Mouse (Mus musculus): Measurements from ENCODE around the gene Duoxa2. TPM values are rescaled to one million over a fixed set of nuclear protein-coding genes. Genes with fewer than 3 reads are reported as not detected.

The Duoxa2 gene
- polyA plus RNA-seq, 1 experiment from 2014 or later = 0.83 TPM

- H3K4me2 ChIP-seq (replicated peaks; ENCODE audit: low read depth) = peak overlapping the region; percentile 57
- WGBS = 10% methylated on average over 14 of the region's 14 CpGs
- peak overlapping the region; percentile 15 for H3K4me3 ChIP-seq (ENCODE audit: low read depth, low read length)
- H3K9me3 ChIP-seq (ENCODE audit: control insufficient read depth) = no peaks in the 10 kb centered on the region
- H3K4me1 ChIP-seq (replicated peaks; ENCODE audit: control insufficient read depth, insufficient read depth, low read length) = peaks cover 29% of the 10 kb centered on the region
- TF ChIP-seq CTCF (IDR thresholded peaks at IDR 0.05; ENCODE audit: low read depth) = no peak
- H3K9ac ChIP-seq (ENCODE audit: low read depth, low read length) = no peak overlapping the region
- ATAC-seq = no peak
- peaks cover 73% of the 10 kb centered on the region for H3K27me3 ChIP-seq (replicated peaks; ENCODE audit: control insufficient read depth, insufficient read depth, low read length)
- H3K36me3 ChIP-seq (ENCODE audit: control insufficient read depth, insufficient read depth) = no peaks in the 10 kb centered on the region
- no peak overlapping the region for H3K27ac ChIP-seq (ENCODE audit: low read depth, low read length)
Measured at GRCm38 (mm10) chr2:122300656-122301020, 1.9 kb downstream of the Duoxa2 start.

DNA sequence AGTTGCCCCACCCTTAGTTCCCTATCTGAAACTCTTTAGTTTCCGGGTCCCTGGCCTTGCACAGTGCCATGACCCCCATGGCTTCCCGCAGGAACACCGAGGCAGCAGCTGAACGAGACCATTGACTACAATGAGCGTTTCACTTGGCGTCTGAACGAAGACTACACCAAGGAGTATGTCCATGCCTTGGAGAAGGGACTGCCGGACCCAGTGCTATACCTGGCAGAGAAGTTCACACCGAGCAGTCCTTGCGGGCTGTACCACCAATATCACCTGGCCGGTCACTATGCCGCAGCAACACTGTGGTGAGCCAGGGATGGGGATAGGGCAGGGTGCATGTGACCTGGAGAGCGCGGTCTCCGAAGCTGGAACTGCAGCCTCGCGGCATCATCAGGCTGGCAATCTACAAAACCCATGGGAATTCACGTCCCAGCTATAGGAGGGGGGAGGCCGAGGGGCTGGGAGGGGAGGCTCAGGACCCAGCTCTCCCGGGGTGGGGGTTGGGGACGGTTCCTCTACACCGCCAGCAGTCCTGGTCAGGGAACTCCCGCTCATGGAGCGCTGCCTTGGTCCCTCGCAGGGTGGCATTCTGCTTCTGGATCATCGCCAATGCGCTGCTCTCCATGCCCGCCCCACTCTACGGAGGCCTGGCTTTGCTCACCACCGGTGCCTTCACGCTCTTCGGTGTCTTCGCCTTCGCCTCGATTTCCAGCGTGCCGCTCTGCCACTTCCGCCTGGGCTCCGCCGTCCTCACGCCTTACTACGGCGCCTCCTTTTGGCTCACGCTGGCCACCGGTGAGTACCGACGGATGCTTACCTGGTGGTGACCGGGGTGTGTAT lies 2.6 kb downstream of the Duoxa2 start:
- peak; percentile 47 for TF ChIP-seq CTCF (IDR thresholded peaks at IDR 0.05; ENCODE audit: low read depth)
- H3K4me2 ChIP-seq (replicated peaks; ENCODE audit: low read depth) = peak overlapping the region; percentile 57
- H3K27ac ChIP-seq (ENCODE audit: low read depth, low read length) = no peak overlapping the region
- peaks cover 73% of the 10 kb centered on the region for H3K27me3 ChIP-seq (replicated peaks; ENCODE audit: control insufficient read depth, insufficient read depth, low read length)
- no peak overlapping the region; the same call in 1 of the 2 replicates for H3K9ac ChIP-seq (ENCODE audit: low read depth, low read length)
- peaks cover 29% of the 10 kb centered on the region for H3K4me1 ChIP-seq (replicated peaks; ENCODE audit: control insufficient read depth, insufficient read depth, low read length)
- H3K4me3 ChIP-seq (ENCODE audit: low read depth, low read length) = peak overlapping the region; percentile 15
- WGBS = under 1% methylated on average over 47 of the region's 48 CpGs
- no peak for ATAC-seq
- H3K36me3 ChIP-seq (ENCODE audit: control insufficient read depth, insufficient read depth) = no peaks in the 10 kb centered on the region
- H3K9me3 ChIP-seq (ENCODE audit: control insufficient read depth) = no peaks in the 10 kb centered on the region

- H3K27me3 ChIP-seq (replicated peaks; ENCODE audit: control insufficient read depth, insufficient read depth, low read length) = peaks cover 71% of the 10 kb centered on the region
Measured at GRCm38 (mm10) chr2:122301921-122302573, 3.3 kb downstream of the Duoxa2 start.

GRCm38 (mm10) chr2:122302574-122303241 lies 4.0 kb downstream of the Duoxa2 start:
- H3K4me3 ChIP-seq (ENCODE audit: low read depth, low read length) = no peak overlapping the region
- WGBS = 10% methylated on average over 9 of the region's 9 CpGs
- peak; percentile 71 for TF ChIP-seq CTCF (IDR thresholded peaks at IDR 0.05; ENCODE audit: low read depth)
- H3K27me3 ChIP-seq (replicated peaks; ENCODE audit: control insufficient read depth, insufficient read depth, low read length) = peaks cover 65% of the 10 kb centered on the region
- peaks cover 26% of the 10 kb centered on the region for H3K4me1 ChIP-seq (replicated peaks; ENCODE audit: control insufficient read depth, insufficient read depth, low read length)
- no peaks in the 10 kb centered on the region for H3K9me3 ChIP-seq (ENCODE audit: control insufficient read depth)
- no peak overlapping the region for H3K4me2 ChIP-seq (replicated peaks; ENCODE audit: low read depth)
- no peak overlapping the region for H3K9ac ChIP-seq (ENCODE audit: low read depth, low read length)
- no peaks in the 10 kb centered on the region for H3K36me3 ChIP-seq (ENCODE audit: control insufficient read depth, insufficient read depth)
- ATAC-seq = peak; percentile 78
- H3K27ac ChIP-seq (ENCODE audit: low read depth, low read length) = no peak overlapping the region

More at GRCm38 (mm10) chr2:122301921-122302573, 3.3 kb downstream of the Duoxa2 start:
- H3K9ac ChIP-seq (ENCODE audit: low read depth, low read length) = no peak overlapping the region
- peak overlapping the region; percentile 15 for H3K4me3 ChIP-seq (ENCODE audit: low read depth, low read length)
- H3K4me1 ChIP-seq (replicated peaks; ENCODE audit: control insufficient read depth, insufficient read depth, low read length) = peaks cover 29% of the 10 kb centered on the region
- TF ChIP-seq CTCF (IDR thresholded peaks at IDR 0.05; ENCODE audit: low read depth) = no peak
- no peaks in the 10 kb centered on the region for H3K36me3 ChIP-seq (ENCODE audit: control insufficient read depth, insufficient read depth)
- no peak overlapping the region for H3K27ac ChIP-seq (ENCODE audit: low read depth, low read length)
- 14% methylated on average over 23 of the region's 23 CpGs for WGBS
- peak overlapping the region; percentile 57 for H3K4me2 ChIP-seq (replicated peaks; ENCODE audit: low read depth)
- ATAC-seq = no peak
- H3K9me3 ChIP-seq (ENCODE audit: control insufficient read depth) = no peaks in the 10 kb centered on the region

- H3K27ac ChIP-seq (ENCODE audit: low read depth, low read length) = no peak overlapping the region
- peaks cover 12% of the 10 kb centered on the region; the same call in 1 of the 2 replicates for H3K4me1 ChIP-seq (replicated peaks; ENCODE audit: control insufficient read depth, insufficient read depth, low read length)
- H3K36me3 ChIP-seq (ENCODE audit: control insufficient read depth, insufficient read depth) = no peaks in the 10 kb centered on the region
- WGBS = 87% methylated on average over 6 of the region's 6 CpGs
- TF ChIP-seq CTCF (IDR thresholded peaks at IDR 0.05; ENCODE audit: low read depth) = no peak
- peaks cover 61% of the 10 kb centered on the region for H3K27me3 ChIP-seq (replicated peaks; ENCODE audit: control insufficient read depth, insufficient read depth, low read length)
- H3K4me2 ChIP-seq (replicated peaks; ENCODE audit: low read depth) = no peak overlapping the region
- H3K4me3 ChIP-seq (ENCODE audit: low read depth, low read length) = no peak overlapping the region
- H3K9ac ChIP-seq (ENCODE audit: low read depth, low read length) = no peak overlapping the region
- no peaks in the 10 kb centered on the region for H3K9me3 ChIP-seq (ENCODE audit: control insufficient read depth)
- no peak for ATAC-seq
Measured at GRCm38 (mm10) chr2:122304544-122304943, 5.8 kb downstream of the Duoxa2 start.

All from intestine, postnatal 0 days (tissue).